Mouse (Mus musculus): ENCODE measurements at regions not wholly inside any gene's neighbourhood (a gene's known extent, or its start where the extent isn't known, plus 50 kb on each side); places are given as distances from the start of the nearest gene placed in this dataset.

DNA sequence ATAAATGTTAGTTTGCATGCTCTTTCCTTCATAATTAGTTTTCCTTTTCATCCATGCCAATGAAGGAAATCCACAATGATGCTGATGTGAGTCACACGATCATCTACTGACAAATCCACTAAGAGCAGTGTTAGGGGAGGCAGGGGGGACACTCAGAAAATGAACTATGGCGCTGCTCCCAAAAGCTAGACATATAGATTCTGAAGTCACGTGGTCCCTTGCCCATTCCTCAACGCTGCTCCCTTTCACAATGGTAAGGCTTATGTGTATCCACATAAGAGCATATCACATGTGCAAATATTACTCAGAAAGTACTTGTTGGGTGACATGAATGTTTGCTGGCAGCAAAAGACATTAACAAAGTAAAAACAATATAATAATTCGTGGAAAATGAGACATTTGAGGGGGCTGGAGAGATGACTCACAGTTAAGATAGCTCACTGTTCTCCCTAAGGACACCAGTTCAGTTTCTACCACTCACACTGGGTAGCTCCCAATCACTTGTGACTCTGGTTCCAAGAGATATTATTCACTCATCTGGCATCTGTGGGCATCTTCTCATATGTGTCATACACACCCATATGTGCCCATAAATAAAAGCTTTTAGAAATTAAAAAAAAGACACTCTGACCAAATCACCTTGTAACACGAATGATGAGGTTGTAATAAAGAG lies 88.3 kb upstream of the Ccdc190 start:
- WGBS: 85% methylated on average over 6 of the region's 6 CpGs

DNA sequence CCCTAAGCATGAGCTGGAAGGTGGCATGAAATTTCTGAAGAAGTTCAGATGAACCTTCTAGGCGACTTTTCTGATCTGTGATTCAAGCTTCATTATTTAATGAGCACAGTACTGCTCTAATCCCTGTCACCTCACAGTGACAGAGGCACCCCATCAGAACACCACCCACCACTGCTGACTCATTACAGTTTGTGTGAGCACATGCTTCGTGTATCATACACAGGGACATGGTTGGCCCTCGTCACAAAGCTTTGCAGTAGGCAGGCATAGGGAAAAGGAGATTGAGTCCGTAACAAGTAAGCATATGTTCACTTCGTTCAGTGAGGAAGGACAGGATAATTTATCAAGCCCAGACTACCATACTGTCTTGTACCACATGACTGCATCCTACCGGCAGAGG lies 85.9 kb upstream of the Rgs4 start:
- DNase-seq (ENCODE audit: low spot score) (no peak), ATAC-seq (no peak)
- Histone ChIP-seq H3K4me3 (ENCODE audit: low read depth, low read length) (no peak overlapping the region), H3K9ac (ENCODE audit: low read length) (no peak overlapping the region), H3K9me3 (replicated peaks; ENCODE audit: control insufficient read depth, low read length) (no peaks in the 10 kb centered on the region), H3K36me3 (ENCODE audit: control insufficient read depth, insufficient read depth, low read length) (no peaks in the 10 kb centered on the region), H3K27me3 (replicated peaks; ENCODE audit: control insufficient read depth, insufficient read depth, low read length) (no peaks in the 10 kb centered on the region), H3K4me2 (ENCODE audit: low read length) (no peak overlapping the region), H3K27ac (ENCODE audit: low read depth, low read length) (no peak overlapping the region), H3K4me1 (ENCODE audit: control insufficient read depth, insufficient read depth, low read length) (no peaks in the 10 kb centered on the region)
- WGBS: 81% methylated on average over 6 of the region's 6 CpGs

More for the DNA sequence above, 88.3 kb upstream of the Ccdc190 start:
- no peaks in the 10 kb centered on the region for H3K9me3 ChIP-seq (replicated peaks; ENCODE audit: control insufficient read depth, low read length)
- no peaks in the 10 kb centered on the region for H3K27me3 ChIP-seq (replicated peaks; ENCODE audit: control insufficient read depth, insufficient read depth, low read length)
- H3K36me3 ChIP-seq (ENCODE audit: control insufficient read depth, insufficient read depth, low read length): no peaks in the 10 kb centered on the region
- ATAC-seq (no peak), DNase-seq (ENCODE audit: low spot score) (no peak)
- no peak overlapping the region for H3K27ac ChIP-seq (ENCODE audit: low read depth, low read length)
- H3K4me3 ChIP-seq (ENCODE audit: low read depth, low read length): no peak overlapping the region
- no peak overlapping the region for H3K4me2 ChIP-seq (ENCODE audit: low read length)
- H3K4me1 ChIP-seq (ENCODE audit: control insufficient read depth, insufficient read depth, low read length): no peaks in the 10 kb centered on the region
- no peak overlapping the region for H3K9ac ChIP-seq (ENCODE audit: low read length)

DNA sequence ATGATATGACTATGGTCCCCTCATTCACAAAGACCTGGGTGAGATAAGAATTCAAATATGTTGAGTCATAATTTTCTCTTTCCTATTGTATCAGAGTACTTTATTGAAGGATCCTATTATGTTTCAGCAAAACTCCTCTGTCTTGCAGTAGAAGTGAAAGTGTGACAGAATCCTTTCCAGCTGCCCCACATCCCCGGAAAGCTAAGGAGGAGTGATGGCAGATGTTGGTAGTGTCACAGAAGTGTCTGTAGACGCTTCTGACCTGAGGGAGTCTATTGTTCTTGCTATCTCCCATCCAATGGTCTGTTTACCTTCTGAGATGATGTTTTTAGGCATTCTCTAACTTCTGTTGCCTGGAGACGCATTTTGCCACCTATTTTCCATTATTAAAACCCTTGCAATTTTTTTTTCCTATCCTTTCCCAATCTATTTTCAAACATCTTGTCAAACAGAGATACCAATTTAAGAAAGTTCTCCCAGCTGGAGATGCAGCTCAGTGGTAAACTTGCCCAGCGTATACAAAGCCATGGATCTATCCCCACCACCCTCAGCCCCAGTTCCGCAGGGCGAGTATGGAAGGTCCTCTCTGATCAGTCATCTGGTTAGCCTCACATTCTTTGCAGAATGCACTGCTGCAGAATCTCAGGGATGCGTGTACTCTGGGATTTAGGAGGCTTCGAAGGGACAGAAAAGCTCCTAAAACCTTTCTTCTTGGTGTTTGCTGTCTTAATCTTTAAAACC lies 84.1 kb upstream of the Rgs4 start:
- Histone ChIP-seq H3K27ac (ENCODE audit: low read depth, low read length) (no peak overlapping the region), H3K9ac (ENCODE audit: low read length) (no peak overlapping the region), H3K36me3 (ENCODE audit: control insufficient read depth, insufficient read depth, low read length) (no peaks in the 10 kb centered on the region), H3K4me1 (ENCODE audit: control insufficient read depth, insufficient read depth, low read length) (no peaks in the 10 kb centered on the region), H3K4me2 (ENCODE audit: low read length) (no peak overlapping the region), H3K4me3 (ENCODE audit: low read depth, low read length) (no peak overlapping the region), H3K9me3 (replicated peaks; ENCODE audit: control insufficient read depth, low read length) (no peaks in the 10 kb centered on the region), H3K27me3 (replicated peaks; ENCODE audit: control insufficient read depth, insufficient read depth, low read length) (no peaks in the 10 kb centered on the region)
- 81% methylated on average over 8 of the region's 8 CpGs for WGBS
- ATAC-seq (no peak), DNase-seq (ENCODE audit: low spot score) (no peak)

DNA sequence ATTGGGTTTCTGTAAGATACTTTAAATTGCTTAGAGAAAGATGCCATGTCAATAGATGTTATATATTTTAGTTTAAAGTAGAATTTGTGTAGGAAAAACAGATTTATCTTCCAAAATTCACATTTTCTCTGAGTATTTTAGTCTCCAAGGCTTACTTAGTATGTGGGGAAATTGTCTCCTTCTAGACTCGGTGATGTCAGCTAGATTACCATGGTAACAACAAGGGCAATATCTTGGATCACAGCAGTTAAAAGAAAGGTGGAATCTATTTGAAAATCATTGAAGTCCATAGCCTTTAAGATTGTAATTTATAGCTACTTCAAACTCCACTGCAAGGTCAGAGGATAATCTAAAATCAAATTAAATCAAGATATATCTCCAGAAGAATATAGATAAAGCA lies 83.2 kb upstream of the Rgs4 start:
- no peak overlapping the region for H3K4me3 ChIP-seq (ENCODE audit: low read depth, low read length)
- peak; percentile 33 for DNase-seq (ENCODE audit: low spot score)
- H3K4me1 ChIP-seq (ENCODE audit: control insufficient read depth, insufficient read depth, low read length): no peaks in the 10 kb centered on the region
- H3K9ac ChIP-seq (ENCODE audit: low read length): no peak overlapping the region
- H3K4me2 ChIP-seq (ENCODE audit: low read length): no peak overlapping the region
- H3K9me3 ChIP-seq (replicated peaks; ENCODE audit: control insufficient read depth, low read length): no peaks in the 10 kb centered on the region
- 47% methylated on average over 1 of the region's 1 CpGs for WGBS
- no peaks in the 10 kb centered on the region for H3K27me3 ChIP-seq (replicated peaks; ENCODE audit: control insufficient read depth, insufficient read depth, low read length)
- H3K36me3 ChIP-seq (ENCODE audit: control insufficient read depth, insufficient read depth, low read length): no peaks in the 10 kb centered on the region
- ATAC-seq: no peak
- H3K27ac ChIP-seq (ENCODE audit: low read depth, low read length): no peak overlapping the region

DNA sequence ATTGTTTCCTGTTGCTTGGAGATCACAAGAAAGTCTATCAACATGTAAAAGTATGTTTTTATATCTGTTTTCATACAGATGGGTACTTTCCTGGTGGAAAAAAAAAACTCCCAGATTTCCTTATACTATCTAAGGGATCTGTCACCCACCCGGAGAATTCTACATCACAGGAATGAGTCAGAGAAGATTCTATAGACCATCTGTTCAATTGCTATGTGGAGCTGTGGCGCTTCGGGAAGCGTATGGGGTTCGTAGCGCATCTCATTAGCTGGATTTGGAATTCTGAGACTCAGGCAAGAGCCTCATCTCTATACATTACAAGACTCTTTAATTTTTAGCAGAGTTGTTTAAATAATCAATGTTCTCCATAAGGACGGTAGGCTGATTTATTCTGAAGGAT lies 74.6 kb upstream of the Rgs4 start:
- Histone ChIP-seq H3K9me3 (replicated peaks; ENCODE audit: control insufficient read depth, low read length) (no peaks in the 10 kb centered on the region), H3K27me3 (replicated peaks; ENCODE audit: control insufficient read depth, insufficient read depth, low read length) (no peaks in the 10 kb centered on the region), H3K36me3 (ENCODE audit: control insufficient read depth, insufficient read depth, low read length) (no peaks in the 10 kb centered on the region), H3K4me3 (ENCODE audit: low read depth, low read length) (no peak overlapping the region), H3K9ac (ENCODE audit: low read length) (no peak overlapping the region), H3K4me2 (ENCODE audit: low read length) (no peak overlapping the region), H3K4me1 (ENCODE audit: control insufficient read depth, insufficient read depth, low read length) (no peaks in the 10 kb centered on the region), H3K27ac (ENCODE audit: low read depth, low read length) (no peak overlapping the region)
- ATAC-seq (peak; percentile 48; the same call in 1 of the 2 replicates), DNase-seq (ENCODE audit: low spot score) (peak; percentile 65)
- WGBS: 60% methylated on average over 7 of the region's 7 CpGs

DNA sequence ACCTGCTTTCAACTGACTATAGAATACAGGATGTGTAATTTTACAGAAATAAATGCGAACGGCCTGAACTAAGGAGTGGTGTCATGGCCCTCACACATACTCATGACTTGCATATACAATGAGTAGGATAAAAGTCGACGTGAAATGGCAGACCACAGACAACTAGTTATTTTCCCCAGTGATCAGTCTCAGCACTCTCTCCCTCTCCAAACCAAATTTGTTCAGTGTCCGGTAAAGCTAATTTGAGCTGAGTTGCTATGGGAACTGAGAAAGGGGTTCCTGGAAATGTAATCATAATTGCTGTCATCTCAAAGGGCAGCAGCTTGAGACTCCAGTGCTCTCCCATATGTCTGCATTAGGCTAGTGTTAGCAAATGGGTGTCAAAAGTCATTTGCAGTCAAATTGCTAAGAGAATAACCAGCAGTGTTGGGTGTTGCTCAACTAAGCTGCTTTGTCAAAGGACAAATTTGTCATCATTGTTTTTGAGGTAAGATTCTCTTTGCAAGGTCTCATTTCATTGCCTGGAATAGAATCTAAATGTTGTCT lies 72.0 kb upstream of the Rgs4 start:
- Histone ChIP-seq H3K4me1 (ENCODE audit: control insufficient read depth, insufficient read depth, low read length) (no peaks in the 10 kb centered on the region), H3K4me3 (ENCODE audit: low read depth, low read length) (no peak overlapping the region), H3K4me2 (ENCODE audit: low read length) (no peak overlapping the region), H3K36me3 (ENCODE audit: control insufficient read depth, insufficient read depth, low read length) (no peaks in the 10 kb centered on the region), H3K9ac (ENCODE audit: low read length) (no peak overlapping the region), H3K9me3 (replicated peaks; ENCODE audit: control insufficient read depth, low read length) (no peaks in the 10 kb centered on the region), H3K27me3 (replicated peaks; ENCODE audit: control insufficient read depth, insufficient read depth, low read length) (no peaks in the 10 kb centered on the region), H3K27ac (ENCODE audit: low read depth, low read length) (no peak overlapping the region)
- peak; percentile 14 for DNase-seq (ENCODE audit: low spot score)
- WGBS: 83% methylated on average over 5 of the region's 5 CpGs
- ATAC-seq: no peak

DNA sequence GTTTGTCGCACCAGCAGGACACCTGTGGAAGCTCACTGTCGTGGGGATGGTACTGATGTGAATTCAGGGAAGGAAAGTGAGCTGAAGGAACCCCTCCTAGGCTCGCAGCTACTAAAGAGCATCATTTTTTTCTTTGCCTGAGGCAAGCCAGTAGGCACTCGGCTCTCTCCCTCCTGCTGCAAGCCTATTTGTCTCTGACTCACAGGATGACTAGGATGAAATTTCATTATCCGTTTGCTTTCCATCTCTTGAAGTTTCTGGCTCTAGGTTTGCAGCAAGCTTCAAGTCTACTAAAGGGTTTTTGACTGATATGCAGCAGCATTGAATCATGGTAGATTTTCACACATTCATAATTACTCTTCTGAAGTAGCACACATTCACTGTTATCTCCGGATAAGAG lies 69.5 kb upstream of the Rgs4 start:
- WGBS: 66% methylated on average over 6 of the region's 6 CpGs
- H3K9ac ChIP-seq (ENCODE audit: low read length): no peak overlapping the region
- no peaks in the 10 kb centered on the region for H3K4me1 ChIP-seq (ENCODE audit: control insufficient read depth, insufficient read depth, low read length)
- ATAC-seq (no peak), DNase-seq (ENCODE audit: low spot score) (no peak)
- no peaks in the 10 kb centered on the region for H3K9me3 ChIP-seq (replicated peaks; ENCODE audit: control insufficient read depth, low read length)
- H3K36me3 ChIP-seq (ENCODE audit: control insufficient read depth, insufficient read depth, low read length): no peaks in the 10 kb centered on the region
- no peak overlapping the region for H3K27ac ChIP-seq (ENCODE audit: low read depth, low read length)
- H3K27me3 ChIP-seq (replicated peaks; ENCODE audit: control insufficient read depth, insufficient read depth, low read length): no peaks in the 10 kb centered on the region
- no peak overlapping the region for H3K4me3 ChIP-seq (ENCODE audit: low read depth, low read length)
- no peak overlapping the region for H3K4me2 ChIP-seq (ENCODE audit: low read length)

DNA sequence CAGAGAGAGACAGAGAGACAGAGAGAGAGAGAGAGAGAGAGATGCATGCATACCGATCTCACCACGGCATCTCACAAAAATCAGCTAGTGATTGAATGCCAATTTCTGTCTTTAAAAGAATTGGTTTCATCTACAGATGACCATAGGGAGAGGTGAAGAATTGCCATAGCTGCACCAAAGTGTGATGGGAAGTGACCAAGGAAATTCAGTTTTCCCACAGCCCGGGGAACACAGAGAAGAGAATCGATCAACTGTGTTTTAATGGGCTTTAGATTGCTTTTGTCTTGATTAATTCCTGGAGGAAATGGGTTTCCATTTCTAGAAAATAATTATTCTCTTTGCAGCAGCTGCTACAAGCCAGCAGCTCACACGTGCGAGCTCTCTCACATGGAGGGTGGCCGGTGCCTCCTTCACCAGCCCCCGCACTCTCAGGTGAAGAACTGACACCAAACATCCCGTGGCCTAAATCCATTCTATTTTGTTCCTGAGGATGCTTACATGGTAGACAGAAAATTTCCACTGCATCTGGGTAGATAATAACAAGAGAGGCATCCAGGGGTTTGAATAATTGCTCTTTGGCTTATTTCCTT lies 65.2 kb upstream of the Rgs4 start:
- WGBS: 44% methylated on average over 9 of the region's 9 CpGs
- H3K9me3 ChIP-seq (replicated peaks; ENCODE audit: control insufficient read depth, low read length): no peaks in the 10 kb centered on the region
- H3K36me3 ChIP-seq (ENCODE audit: control insufficient read depth, insufficient read depth, low read length): no peaks in the 10 kb centered on the region
- DNase-seq (ENCODE audit: low spot score): no peak
- H3K9ac ChIP-seq (ENCODE audit: low read length): no peak overlapping the region
- H3K4me3 ChIP-seq (ENCODE audit: low read depth, low read length): no peak overlapping the region
- H3K27ac ChIP-seq (ENCODE audit: low read depth, low read length): no peak overlapping the region
- no peaks in the 10 kb centered on the region for H3K27me3 ChIP-seq (replicated peaks; ENCODE audit: control insufficient read depth, insufficient read depth, low read length)
- ATAC-seq: no peak
- no peaks in the 10 kb centered on the region for H3K4me1 ChIP-seq (ENCODE audit: control insufficient read depth, insufficient read depth, low read length)
- H3K4me2 ChIP-seq (ENCODE audit: low read length): no peak overlapping the region
